Mouse (Mus musculus) layer of hippocampus, postnatal 10 days (tissue): ENCODE measurements at regions not wholly inside any gene's neighbourhood (a gene's known extent, or its start where the extent isn't known, plus 50 kb on each side); places are given as distances from the start of the nearest gene placed in this dataset.
"Not testable (repeated sequence)": the region's sequence is repeated elsewhere in the genome, so short reads cannot be mapped to it uniquely, and the experiment has no call there.

Source experiments
- DNase-seq, 2 experiments: peaks; one replicate each; pipeline ENCODE4 v3.0.0; 2021; ENCODE audit warnings: low spot score in 2 of 2

DNA sequence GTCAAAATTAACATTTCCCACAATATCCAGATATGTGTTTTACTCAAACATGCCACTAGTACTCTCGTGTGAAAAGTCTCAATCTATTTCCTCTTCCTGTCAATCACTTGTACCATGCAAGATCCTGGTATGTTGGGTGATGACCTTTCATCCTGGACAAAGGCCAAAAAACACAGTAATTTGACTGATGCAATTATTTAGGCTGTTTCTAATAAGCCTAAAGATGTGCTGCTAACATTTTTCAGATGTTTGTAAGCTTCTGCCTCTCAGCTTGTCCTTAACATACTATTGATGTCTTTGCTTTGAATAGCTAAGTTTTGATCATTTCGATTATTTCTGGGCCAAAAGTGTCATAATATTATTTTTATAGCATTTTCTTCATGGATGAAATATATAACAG lies 418.4 kb upstream of the Arrdc4 start:
- DNase-seq = no peak

DNA sequence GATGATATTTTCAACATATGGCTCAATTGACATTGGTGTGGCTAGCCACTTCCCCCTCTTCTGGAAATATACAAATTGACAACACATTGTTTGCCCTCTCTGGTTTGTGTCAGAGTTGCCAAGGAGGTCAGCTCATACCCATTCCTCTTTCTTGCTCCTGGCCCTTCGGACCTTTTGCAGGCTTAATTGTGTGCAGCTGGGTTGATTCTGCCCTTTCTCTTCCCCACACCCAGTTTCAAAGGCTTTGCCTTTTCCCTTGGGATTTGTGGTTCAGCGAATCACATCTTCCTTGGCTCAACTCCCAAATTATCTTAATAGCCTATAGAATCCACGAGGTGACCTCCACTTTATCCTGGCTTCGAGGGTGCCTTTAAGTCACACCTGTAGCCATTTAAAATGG lies 412.9 kb upstream of the Arrdc4 start:
- no peak for DNase-seq

- no peak for DNase-seq
These were observed 393.3 kb upstream of the Arrdc4 start for GRCm38 (mm10) chr7:69142351-69142750.

DNA sequence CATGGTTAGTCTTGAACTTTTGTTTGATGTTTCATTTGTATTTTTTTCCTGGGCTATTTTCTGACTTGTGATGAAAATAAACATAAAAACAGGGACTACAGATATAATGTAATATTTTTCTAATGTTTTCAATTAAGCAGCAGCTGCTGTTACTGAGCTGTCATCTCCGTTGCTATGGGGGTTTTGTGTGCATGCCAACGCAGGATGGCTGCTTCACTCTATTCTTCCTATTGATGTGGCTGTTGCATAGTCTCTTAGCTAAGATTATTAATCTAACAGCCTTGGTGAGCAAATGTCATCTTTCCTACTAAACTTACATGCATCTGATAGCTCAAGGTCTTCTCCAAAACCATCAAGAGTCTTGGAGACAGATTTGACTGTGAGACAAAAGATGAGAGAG lies 384.4 kb upstream of the Arrdc4 start:
- peak; percentile 33 to 53 for DNase-seq

- not testable (repeated sequence) for DNase-seq
These were observed 352.7 kb upstream of the Arrdc4 start for GRCm38 (mm10) chr7:69101770-69102169.

DNA sequence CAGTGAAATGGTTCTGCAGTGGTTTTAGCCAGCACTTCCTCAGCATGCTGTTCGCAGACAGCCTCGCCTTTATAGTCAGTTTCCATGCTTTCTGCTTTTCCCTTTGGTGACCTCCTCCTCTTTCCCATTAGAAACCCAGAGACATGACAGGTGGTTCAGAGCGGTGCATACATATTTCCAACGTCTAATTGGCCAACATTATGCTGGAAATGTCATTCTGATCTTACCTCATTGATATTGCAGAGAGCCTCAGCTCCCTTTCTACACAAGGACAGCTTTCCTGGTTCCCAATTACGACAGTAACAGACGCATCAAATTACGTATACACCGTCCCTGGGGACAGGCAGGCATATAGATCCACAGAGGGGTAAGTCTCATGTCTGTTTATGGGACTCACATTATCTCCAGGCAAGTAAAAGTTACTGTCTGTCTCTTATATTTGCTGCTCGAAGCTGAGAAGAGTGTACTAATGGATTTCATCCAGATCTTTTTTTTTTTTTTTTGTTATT lies 348.6 kb upstream of the Arrdc4 start:
- no peak for DNase-seq

- no peak for DNase-seq
These were observed 325.7 kb upstream of the Arrdc4 start for GRCm38 (mm10) chr7:69074780-69075179.

DNA sequence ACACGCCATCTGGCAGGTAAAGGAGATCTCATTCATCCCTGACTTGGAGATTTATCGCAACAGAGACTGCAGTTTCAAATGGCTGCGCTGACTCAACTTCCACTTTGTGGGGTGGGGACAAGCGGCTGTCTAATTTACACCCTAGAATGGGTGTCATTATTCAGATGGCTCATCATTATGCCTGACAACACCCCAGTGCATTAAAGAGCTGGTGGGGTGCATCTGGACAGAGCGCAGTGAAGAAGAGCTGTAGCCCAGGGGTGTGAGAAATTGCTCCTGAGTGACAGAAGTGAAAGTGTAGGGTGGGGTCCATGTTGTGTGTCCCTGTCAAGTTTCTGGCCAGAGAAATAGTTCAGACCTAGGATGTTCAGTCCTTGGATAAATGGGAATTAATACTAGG lies 314.0 kb upstream of the Arrdc4 start:
- DNase-seq = no peak

- DNase-seq = peak in 1 of 2 experiments; percentile 10
These were observed 313.5 kb upstream of the Arrdc4 start for GRCm38 (mm10) chr7:69062506-69062905.

DNA sequence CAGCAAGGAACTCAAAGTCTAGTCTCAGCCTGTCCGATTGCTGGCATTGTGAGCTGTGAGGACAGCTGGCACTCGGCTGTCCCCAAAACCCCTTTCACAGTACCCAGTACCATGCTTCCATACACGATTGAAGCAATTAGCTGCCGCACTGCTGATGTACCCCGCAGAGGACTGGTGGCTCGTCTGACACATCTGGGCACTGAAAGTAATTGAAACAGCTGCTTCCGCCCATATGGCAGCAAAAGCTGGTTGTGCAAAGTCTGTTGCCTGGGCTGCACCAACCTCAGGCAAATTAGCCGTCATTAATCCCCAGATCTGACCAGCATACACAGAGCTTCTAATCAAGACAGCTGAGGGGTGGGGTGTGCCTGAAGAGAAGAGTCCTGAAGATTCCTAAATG lies 313.1 kb upstream of the Arrdc4 start:
- DNase-seq = peak; percentile 7 to 27

GRCm38 (mm10) chr7:69061242-69061641 lies 312.2 kb upstream of the Arrdc4 start:
- peak in 1 of 2 experiments; percentile 13 for DNase-seq

- no peak for DNase-seq
These were observed 267.5 kb upstream of the Arrdc4 start for GRCm38 (mm10) chr7:69016575-69016974.

GRCm38 (mm10) chr7:69015047-69015446 lies 266.0 kb upstream of the Arrdc4 start:
- no peak for DNase-seq

- DNase-seq = no peak
These were observed 258.2 kb upstream of the Arrdc4 start for GRCm38 (mm10) chr7:69007237-69007636.

- DNase-seq = no peak
These were observed 239.0 kb upstream of the Arrdc4 start for GRCm38 (mm10) chr7:68988061-68988460.

- no peak for DNase-seq
These were observed 234.9 kb upstream of the Arrdc4 start for GRCm38 (mm10) chr7:68983937-68984336.

- DNase-seq = no peak
These were observed 234.0 kb upstream of the Arrdc4 start for GRCm38 (mm10) chr7:68982914-68983502.

- no peak for DNase-seq
These were observed 229.5 kb upstream of the Arrdc4 start for GRCm38 (mm10) chr7:68978576-68978975.

DNA sequence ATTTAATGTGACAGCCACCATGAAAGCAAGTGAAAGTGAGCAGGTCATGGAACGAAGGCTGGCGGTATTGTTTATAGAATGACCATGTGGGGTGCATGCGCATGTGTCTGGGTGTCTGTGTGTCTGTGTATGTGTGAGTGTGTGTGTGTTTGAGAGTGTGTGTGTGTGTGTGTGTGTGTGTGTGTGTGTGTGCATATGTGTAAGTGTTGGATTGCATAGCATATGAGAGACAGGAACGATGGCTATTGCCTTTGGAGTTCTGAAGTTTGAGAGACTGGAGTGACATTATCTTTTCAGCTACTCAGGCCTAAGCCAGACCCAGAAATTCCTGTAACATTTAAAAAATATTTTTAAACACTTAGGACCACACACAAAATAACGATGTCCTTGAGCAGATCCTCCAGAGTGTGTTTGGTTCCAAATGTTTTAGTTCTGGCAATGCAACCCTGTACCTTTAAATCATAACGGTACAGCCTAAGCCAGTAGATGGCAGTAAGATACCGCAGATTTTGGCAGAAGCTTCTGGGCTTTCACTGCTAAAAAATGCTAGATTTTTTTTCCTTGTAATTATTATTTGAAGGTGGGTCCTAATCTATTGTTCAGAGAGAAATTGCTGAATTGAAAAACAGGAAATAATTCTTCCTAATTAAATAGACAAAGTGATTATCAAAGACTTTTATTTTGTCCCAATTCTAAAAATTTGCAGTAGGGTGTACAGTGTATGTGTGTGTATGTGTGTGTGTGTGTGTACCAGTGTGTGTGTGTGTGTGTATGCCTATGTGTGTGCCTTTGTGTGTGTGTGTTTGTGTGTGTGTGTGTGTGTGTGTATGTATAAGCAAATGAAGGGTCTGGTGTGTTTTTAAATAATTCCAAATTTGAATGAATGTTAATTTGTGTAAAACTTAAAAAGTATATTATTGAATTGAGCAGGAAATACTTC lies 228.0 kb upstream of the Arrdc4 start:
- peak; percentile 48 to 68 for DNase-seq

DNA sequence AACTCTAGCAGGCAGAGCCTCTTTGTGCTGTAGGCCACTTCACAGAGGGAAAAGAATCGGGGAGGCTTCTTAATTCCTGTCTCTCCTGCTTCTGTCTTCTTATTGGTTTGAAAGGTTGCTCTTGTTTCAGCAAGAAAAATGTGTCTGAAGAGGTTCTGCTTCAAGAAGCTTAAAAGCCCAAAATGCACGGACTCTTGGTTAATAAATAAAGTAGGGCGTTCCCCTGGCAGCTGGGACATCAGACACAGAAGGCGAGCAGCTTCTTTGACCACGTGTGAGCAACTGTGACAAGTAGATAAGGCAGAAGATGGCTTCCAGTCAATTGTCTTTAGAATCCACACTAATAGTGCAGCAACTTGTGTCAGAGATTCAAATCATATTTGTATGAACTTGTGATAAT lies 226.9 kb upstream of the Arrdc4 start:
- DNase-seq = no peak

DNA sequence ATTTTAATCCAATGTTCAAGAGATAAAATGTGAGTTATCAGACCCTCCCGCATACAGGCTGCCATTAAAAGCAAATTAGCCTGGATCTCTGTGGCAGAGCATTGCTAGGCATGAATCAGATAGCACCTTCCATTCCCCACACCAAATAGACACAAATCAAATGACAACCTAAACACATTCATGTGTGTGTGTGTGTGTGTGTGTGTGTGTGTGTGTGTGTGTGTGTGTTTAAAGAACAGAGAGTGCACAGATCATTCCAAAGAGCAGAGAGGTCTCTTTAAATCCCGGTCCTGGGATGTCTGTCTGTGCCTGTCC lies 226.5 kb upstream of the Arrdc4 start:
- no peak for DNase-seq

- DNase-seq = no peak
These were observed 225.9 kb upstream of the Arrdc4 start for GRCm38 (mm10) chr7:68974761-68975579.
